Mouse (Mus musculus) MEL-GATA-1-ER (cell line): ENCODE measurements around the gene Scand1.

Experiments used
- DNase-seq: peaks from one replicate; pipeline ENCODE4 v3.0.0-alpha.2; 2012; ENCODE audit warnings: low read depth; ENCODE audit errors: extremely low read depth

Scand1 gene

DNA sequence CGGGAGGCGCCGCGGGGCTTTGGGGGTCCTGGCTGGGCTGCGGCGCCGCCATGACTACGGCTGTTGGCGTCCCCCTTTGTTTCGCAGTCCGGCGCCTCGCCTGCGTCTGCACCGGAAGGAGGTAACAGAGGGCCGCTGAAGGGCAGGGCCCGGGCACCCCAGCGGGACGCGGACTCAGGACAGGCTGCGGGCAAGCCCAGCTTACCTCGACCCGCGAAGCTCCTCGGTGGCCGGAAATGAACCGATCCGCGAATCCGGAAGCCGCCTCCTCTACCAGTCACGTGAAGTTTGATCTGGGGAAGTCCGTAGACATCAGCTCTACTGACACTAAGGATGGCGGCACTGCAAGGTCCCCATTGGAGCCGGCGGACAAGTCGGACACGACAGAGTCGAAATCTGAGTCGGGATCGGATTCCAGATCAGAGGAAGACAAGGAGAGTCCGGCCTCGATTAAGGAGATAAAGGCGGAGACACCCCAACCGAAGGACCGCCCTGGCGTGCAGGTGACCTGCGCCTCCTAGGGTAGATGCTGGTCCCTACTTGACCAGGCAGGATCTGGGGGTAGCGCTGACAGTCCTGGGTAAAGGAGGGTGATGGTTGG, at the start of gene Scand1, which contains the start of gene Cnbd2:
Gene Scand1, minus strand, starts transcription at position 408 of the 601 bp plus-strand sequence.
Gene Cnbd2, plus strand, starts transcription at position 3 of the 601 bp plus-strand sequence.
- peak; percentile 74 for DNase-seq

DNA sequence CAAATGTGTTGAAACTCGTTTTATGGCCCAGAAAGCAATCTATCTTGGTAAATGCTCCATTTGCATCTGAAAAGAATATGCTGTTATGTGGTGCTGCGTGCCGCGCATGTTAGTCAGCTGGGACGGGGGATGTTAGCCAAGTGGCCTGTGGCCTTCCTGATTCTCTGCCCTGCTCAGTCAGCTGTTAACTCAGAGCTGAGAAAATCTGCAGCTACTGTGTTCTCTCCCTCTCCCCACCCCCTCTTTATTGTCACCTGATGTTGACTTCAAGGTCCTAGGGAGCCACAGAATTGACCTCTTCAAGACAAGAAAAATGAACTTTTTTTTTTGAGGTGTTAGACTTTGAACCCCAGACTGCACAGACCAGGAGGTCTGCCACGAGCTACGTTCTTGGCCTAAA, 43.5 kb upstream of the Scand1 start:
- DNase-seq = no peak

DNA sequence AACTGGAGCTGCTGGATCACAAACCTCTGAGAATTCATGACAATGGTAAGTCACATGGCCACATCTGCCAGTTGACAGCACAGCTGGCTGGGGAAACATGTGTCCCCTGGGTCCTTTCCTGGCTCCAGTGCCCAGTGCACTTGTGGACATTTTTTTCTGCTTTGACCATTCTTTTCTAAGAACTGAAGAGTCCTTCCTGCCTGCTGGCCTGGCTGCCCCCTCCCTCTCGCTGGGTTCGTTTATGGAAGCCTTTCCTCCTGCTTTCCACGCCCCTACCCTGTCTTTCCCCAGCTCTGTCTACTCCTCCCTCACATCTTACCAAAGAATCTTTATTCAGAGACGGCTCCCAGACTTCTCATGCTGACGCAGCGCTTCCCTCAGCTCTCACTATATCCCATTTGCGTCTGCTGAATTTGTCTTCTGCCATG, 40.8 kb upstream of the Scand1 start:
- DNase-seq = no peak

DNA sequence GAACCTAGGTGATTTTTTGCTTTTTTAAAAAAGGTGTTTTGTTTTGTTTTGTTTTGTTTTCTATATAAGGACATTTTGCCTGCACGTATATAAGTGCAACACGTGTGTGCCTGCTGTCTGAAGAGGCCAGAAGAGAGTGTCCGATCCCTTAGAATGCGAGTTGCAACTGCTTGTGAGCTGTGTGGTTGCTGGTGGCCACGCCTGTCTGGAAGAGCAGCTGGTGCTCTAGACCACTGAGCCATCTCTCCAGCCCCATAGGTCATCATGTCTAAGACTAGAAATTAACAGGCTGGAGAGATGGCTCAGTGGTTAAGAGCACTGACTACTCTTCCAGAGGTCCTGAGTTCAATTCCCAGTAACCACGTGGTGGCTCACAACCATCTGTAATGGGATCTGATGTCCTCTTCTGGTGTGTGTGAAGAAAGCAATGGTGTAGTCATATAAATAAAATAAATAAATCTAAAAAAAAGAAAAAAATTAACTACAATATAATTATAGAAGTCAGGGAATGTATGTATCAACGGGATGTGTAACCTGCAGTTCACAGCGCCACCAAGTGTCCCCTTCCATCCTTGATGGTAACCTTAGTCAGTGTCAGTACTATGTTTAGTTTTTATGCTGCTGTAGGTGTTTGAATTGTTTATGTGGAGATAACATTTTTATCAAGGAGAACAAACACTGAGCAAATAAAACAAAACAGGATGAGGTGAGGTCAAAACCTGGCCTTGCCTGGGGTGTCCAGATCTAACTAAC, 40.1 kb upstream of the Scand1 start:
- DNase-seq = peak; percentile 20

DNA sequence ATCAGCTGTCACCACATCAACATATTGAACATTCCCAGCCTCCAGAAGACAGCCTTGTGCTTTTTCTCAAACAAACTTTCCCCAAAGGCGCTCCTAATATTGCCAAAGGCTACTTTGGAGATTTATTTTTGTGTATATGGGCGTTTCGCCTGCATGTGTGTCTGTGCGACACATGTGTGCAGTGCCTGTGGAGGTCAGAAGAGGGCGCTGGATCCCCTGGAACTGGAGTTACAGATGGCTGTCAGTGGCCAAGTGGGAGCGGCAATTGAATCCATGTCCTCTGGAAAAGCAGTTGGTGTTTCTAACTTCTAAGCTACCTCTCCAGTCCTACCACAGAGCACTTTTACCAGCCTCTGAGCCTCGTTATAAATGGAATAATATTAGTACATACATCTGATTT, 38.7 kb upstream of the Scand1 start:
- no peak for DNase-seq

DNA sequence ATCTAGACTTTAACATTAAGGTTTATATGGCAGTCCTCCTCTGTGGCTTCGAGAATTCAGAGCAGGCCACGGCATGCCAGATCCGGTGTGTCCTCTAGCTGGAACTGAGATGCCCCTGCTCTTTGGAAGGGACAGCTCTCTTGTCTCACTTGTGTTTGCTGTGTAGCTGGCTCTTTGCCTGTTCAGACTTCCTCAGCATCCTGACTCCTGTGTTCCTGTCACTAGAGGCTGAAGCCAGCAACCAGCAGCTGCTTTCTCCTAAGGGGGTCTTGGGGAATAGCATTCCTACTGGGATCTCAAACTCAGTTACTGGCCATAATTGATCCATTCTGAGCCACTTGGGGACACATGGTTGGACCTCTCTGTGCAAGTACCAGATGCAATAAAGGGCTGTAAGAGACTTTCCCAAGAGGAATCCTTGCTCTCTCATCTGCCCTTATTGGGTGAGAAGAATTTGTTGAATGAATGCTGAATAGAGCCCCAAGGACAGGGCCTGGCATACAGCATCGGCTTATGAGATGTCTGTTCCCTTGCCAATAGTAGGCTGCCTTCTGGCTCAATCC, 36.9 kb upstream of the Scand1 start:
- DNase-seq = no peak

DNA sequence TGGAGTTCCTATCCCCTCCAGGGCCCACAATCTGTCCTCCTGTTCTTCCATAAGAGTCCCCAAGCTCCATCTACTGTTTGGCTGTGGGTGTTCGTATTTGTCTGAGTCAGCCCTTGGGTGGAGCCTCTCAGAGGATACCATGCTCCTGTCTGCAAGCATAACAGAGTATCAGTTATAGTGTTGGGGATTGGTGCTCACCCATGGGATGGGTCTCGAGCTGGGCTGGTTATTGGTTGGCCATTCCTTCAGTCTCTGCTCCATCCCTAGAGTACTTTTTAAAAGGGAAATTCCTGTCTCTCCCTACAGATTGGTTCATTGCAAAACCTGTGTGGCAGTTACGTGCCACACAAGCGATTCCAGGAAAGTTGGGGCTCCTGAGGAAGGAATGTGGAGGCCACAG, 36.3 kb upstream of the Scand1 start:
- DNase-seq = no peak

DNA sequence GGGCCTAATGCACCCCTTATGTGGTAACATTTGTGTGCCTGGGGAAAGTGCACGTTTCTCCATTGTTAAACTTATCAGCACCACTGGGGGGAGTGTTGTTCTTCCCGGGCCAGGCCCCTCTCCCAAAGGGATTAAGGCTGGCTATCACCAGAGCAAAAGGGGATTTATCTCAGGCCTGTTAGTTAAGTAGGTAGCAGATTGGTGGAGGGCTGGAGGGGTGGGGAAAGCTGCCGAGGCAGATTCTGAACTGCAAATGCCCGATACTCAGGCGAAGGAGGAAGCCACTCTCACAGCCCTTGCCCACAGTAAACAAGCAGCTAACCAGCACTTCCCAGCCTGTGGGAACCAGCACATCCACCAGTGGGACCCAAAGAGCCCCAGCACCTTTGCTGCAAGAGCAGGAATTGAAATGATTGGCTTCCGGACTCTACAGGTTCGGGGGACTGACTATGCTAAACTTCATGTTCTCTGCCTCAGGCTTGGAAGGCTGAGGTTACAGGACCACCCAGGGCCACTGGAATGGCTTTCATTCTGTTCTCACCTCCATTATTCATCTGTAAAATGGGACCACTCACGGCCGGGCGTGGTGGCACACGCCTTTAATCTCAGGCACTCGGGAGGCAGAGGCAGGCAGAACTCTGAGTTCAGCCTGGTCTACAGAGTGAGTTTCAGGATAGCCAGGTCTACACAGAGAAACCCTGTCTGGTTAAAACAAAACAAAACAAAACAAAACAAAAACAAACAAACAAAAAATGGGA, 32.5 kb upstream of the Scand1 start:
- no peak for DNase-seq

DNA sequence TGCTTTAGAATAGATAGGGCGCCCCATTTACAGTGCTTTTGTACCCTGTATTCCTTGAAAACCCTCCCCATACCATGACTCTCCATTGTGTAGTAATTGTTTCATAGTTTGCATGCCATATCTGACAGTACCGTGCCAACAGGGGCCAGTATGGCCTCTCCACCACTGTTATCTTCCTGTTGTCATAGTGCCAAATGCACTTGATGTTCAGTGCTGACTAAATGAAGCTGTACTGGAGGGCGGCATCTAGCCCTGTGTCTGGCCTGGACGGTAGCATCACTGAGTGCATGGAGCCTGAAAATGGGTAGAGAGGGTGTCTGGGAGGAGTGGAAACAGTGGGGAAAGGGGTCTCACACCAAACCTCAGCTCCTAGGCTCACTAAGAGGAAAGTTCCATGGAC, 27.6 kb upstream of the Scand1 start:
- no peak for DNase-seq

DNA sequence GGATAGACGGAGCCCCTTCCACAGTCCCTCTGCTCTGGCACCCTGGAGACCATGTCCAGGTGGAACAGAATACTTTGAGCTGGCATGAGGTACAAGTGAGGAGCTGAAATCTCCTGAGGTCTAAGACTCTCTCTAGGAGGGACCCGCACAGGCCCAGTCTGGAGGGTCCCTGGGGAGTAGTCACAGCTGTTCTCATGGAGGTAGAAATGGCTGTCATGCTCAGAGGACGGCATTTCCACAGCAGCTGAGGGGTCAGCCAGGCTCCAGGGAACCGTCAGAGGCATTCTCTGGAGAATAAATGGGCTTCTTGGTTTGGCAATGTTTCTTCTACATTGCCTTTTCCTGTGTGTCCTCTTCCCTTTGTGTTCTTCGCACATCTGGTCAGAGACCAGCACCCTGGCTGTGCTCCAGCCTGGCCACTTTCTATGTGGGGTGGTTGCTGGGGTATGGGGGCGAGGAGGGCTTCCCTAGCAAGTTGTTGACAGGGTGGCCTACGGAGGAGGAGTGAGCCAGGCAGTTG, 19.0 kb upstream of the Scand1 start:
- no peak for DNase-seq

DNA sequence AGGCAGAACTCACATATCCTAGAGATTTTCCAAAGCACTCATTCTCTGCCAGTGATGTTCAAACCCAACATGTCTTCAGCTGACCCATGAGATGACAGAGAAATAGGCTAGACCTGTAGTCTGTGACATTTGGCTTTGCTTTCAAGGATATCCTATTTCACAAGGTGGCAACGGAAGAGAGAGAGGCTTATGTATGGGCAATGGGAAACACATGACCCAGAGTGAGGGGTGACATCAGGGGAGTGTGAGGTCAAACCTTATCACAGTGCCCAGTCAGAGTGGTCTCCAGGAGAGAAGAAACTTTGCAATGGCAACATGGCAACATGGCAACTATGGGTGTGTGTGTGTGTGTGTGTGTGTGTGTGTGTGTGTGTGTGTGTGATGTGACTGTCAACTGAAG, 18.2 kb upstream of the Scand1 start:
- DNase-seq = no peak

DNA sequence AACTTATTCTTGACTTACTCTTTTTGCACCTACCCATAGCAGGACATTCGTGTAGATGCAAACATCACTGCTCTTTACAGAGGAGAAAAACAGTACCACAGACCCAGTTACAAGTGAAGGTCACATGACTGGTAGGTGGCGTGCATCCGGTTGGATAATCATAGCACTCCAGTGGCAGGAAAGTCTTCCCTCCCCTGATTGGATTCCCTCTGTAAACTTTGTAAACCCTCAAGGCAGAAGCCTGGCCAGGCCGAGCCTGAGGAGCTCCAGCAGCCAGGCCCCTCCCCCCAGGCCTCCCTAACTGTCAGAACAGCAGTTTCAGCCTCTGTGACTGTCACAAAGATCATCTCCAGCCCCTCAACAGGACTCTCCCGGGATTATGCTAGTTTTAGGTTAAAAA, 12.2 kb upstream of the Scand1 start:
- DNase-seq = peak; percentile 77

DNA sequence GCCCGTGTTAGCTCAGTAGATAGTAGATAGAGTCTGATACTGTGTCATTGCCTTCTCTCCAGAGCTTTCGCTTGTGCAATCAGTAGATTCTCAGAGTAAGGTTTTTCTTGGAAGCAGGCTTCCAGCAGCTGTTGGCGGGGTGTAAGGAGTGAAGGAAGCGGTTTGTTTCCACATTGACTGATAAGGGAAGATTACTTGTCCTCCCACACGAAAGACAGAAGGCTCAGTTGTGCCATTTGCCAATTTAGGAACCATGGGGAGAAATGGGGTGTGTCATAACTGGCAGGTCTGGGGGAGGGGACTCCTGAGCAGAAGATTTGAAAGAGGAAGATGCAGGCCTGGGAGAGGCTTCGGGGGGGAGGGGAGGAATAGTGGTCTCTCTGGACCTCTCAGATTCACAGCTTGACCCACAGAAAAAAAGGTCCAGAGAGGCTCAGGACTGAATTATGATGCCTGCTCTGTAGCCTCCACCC, 11.6 kb upstream of the Scand1 start:
- DNase-seq = peak; percentile 97

DNA sequence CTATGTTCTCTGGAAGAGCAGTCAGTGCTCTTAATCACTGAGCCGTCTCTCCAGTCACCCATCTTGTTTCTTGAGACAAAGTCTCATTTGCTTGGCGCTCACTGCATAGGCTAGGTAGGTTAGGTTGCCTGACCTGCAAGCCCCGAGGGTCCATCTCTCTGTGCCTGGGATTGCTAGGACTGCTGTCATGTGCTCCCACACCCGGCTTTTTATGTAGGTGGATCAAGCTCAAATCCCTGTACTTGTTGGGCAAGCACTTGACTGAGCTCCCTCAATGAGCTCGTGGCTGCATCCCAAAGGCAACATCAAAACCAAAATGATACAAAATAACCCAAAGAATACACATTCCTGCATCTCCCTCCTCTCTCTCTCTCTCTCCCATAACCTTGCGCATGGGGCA, 9.0 kb upstream of the Scand1 start:
- no peak for DNase-seq

DNA sequence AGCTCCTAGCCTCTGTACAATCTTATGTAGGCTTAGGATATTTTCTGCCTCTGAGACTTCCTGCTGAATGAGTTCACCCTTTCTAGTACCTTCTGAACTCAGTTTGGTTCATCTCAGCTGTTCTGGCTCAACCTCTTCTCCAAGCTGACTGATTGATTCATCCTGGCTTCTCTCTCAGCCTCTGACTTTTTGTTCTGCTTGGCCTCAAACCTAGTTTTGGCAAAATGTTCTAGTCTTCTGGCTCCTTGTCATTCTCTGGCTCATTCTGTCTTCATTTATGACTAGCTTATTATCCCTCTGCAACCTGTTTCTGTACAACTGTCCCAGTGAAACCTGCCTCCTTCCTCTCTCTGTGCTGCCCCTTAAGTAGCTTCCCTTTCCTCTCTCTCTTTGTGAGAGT, 6.0 kb upstream of the Scand1 start:
- no peak for DNase-seq

DNA sequence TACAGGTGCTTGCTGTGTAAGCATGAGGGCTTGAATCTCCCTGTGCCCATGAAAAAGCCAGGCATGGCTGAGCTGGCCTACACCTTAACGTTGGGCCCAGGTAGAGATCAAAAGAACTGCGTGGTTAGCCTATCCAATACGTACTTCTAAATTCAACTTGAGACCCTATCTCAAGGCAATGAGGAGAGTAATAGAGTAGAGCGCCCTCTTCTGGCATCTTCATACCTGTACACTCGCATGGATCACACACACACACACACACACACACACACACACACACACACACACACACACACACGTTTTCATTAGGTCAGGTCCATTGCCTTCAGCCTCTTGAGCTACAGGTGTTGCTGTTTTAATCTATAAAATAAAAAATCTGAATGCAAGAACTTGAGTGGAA, 2.3 kb upstream of the Scand1 start:
- no peak for DNase-seq

DNA sequence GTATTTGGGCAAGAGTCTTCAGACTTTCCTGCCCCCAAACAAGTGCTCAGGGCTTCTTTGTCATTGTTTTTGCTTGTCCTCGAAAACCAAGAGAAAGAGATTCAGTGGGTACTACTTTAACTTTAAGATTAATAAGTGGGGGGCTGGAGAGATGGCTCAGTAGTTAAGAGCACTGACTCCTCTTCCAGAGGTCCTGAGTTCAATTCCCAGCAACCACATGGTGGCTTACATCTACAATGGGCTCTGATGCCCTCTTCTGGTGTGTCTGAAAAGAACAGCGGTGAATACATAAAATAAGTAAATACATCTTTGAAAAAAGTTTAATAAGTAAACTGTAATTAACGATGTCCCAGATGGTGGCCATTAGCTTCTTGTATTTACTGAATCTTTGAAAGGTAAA, 649 bp upstream of the Scand1 start:
- DNase-seq = no peak

DNA sequence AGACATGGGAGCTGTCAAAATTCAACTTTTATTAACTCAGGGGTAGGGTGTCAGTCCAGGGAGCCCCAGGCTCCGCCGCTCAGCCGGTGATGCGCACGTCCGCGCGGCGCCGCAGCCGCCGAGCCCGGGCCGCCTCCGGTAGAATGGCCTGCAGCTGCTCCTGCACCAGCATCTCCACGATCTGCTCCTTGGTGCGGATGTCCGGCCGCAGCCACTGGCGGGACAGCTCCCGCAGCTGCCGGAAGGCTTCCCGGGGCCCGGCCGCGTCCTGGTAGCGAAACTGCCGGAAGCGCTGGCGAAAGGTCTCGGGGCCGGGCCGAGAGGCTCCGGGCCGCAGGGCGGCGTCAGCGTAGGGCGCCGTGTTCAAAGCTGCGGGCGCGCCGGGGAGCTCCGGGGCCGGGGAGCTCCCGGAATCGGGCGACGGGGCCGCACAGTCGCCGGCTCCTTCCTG, 638 bp downstream of the Scand1 start:
- no peak for DNase-seq

DNA sequence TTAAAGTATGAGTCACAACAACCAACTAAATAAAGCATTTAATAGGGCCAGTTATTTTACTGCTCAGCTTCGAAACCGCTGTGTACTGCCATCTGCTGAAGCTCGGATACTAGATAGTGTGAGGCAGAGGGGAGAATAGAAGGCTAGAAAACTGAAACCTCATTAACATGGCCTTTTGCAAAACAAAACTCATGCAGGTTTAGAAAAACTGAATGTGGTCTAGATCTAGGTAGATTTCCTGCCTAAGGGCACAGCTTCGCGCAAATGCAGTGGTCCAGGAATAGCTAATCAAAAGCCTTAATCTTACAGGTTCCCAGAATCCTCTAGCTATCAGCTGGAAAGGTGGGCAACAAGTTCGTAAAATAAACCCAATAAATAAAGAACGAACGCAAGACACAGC, 1.1 kb downstream of the Scand1 start:
- DNase-seq = no peak

DNA sequence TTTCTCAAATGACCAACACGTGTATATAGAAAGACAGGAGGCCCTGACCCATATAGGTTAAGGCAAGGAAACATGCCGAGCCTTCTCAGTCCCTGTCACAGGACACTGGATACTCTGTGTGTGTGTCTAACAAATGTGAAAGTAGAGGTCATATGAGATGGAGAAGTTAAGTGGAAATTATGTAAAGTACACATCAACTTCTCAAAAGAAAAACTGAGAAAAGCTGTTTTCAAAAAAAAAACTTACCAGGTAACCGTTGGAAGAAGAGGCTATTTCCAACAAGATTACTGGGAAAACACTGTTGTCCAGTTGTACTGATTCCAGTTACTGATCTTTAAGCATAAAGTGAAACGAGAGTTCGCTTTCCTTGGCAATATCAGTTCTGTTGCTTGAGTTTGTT, 1.6 kb downstream of the Scand1 start:
- DNase-seq = no peak

DNA sequence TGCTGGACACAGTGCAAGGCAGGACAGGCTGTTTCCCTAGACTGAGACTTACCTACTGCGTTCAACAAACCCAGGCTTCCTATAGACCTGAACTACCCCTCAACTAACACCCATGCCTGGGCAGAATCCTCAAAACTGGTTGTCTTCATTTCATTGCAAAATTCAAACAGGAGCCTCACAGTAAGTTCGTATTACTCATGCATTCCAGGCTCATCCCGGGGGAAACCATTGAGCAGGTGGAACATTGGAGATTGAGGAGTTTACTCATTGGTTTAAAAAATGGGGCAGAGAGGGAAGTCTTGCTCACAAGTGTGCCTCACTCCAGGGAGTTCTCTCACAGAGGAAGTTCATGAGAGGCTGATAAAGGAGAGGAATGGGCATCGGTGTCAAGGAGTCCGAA, 2.0 kb downstream of the Scand1 start:
- DNase-seq = no peak

DNA sequence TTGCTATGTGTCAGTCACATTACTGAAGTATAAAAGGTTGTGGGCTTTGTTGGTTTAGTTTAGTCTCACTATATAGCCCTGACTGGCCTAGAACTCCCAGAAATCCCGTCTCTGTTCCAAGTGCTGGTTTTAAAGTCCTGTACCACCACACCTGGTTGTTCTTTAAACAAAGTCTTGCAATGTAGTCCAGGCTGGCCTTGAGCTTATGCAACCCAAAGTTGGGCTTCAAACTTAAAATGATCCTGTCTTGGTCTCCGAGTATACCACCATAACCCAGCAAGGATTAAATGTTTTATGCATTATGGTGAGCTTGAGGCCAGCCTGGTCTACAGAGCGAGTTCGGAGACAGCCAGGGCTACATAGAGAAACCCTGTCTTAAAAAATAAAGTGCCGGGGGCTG, 2.6 kb downstream of the Scand1 start:
- DNase-seq = no peak
